Mouse (Mus musculus): ENCODE data around the gene Cyp1a2.

The Cyp1a2 gene

GRCm38 (mm10) chr9:57671037-57671436, 12.5 kb downstream of the Cyp1a2 start:
- DNase-seq = no peak

GRCm38 (mm10) chr9:57669566-57669965, 13.9 kb downstream of the Cyp1a2 start:
- no peak for DNase-seq

GRCm38 (mm10) chr9:57668277-57668676, 15.2 kb downstream of the Cyp1a2 start:
- no peak for DNase-seq

GRCm38 (mm10) chr9:57667817-57668216, 15.7 kb downstream of the Cyp1a2 start:
- no peak for DNase-seq

- DNase-seq = no peak
Observed at GRCm38 (mm10) chr9:57667136-57667535, 16.4 kb downstream of the Cyp1a2 start.

- peak in 1 of 2 experiments; percentile 30 for DNase-seq
Observed at GRCm38 (mm10) chr9:57666536-57666935, 17.0 kb downstream of the Cyp1a2 start.

GRCm38 (mm10) chr9:57664616-57665015, 18.9 kb downstream of the Cyp1a2 start:
- DNase-seq = no peak

- DNase-seq = no peak
Observed at GRCm38 (mm10) chr9:57661552-57661951, 22.0 kb downstream of the Cyp1a2 start.

- DNase-seq = peak in 1 of 2 experiments; percentile 17
Observed at GRCm38 (mm10) chr9:57660501-57660900, 23.0 kb downstream of the Cyp1a2 start.

- DNase-seq = peak; percentile 46 to 70
Observed at GRCm38 (mm10) chr9:57659774-57660173, 23.7 kb downstream of the Cyp1a2 start.

- DNase-seq = no peak
Observed at GRCm38 (mm10) chr9:57658970-57659369, 24.5 kb downstream of the Cyp1a2 start.

GRCm38 (mm10) chr9:57657843-57658242, 25.7 kb downstream of the Cyp1a2 start:
- no peak for DNase-seq

GRCm38 (mm10) chr9:57656631-57657350, 26.7 kb downstream of the Cyp1a2 start:
- no peak for DNase-seq

- DNase-seq = peak; percentile 83 to 90
Observed at GRCm38 (mm10) chr9:57655749-57656148, 27.8 kb downstream of the Cyp1a2 start.

- no peak for DNase-seq
Observed at GRCm38 (mm10) chr9:57654966-57655365, 28.5 kb downstream of the Cyp1a2 start.

GRCm38 (mm10) chr9:57653283-57653682, 30.2 kb downstream of the Cyp1a2 start, which contains the start of gene Csk:
Gene Csk, minus strand, starts transcription at chr9:57653631.
- no peak for DNase-seq

- no peak for DNase-seq
Observed at GRCm38 (mm10) chr9:57652855-57653254, 30.6 kb downstream of the Cyp1a2 start.

- DNase-seq = no peak
Observed at GRCm38 (mm10) chr9:57652351-57652750, 31.2 kb downstream of the Cyp1a2 start.

- DNase-seq = peak; percentile 71 to 81
Observed at GRCm38 (mm10) chr9:57650786-57651311, 32.7 kb downstream of the Cyp1a2 start.

GRCm38 (mm10) chr9:57650130-57650785, 33.2 kb downstream of the Cyp1a2 start:
- DNase-seq = peak in 1 of 2 experiments; percentile 16

- peak in 1 of 2 experiments; percentile 69 for DNase-seq
Observed at GRCm38 (mm10) chr9:57647286-57648108, 36.0 kb downstream of the Cyp1a2 start.

GRCm38 (mm10) chr9:57646551-57647103, 36.9 kb downstream of the Cyp1a2 start:
- peak in 1 of 2 experiments; percentile 33 for DNase-seq
